Mouse (Mus musculus): ENCODE measurements around the gene Mtch1. TPM values are rescaled to one million over a fixed set of nuclear protein-coding genes. Genes with fewer than 3 reads are reported as not detected.

Mtch1 gene
- total RNA-seq, 2 experiments from 2014 or later = 252 to 293 TPM

GRCm38 (mm10) chr17:29313300-29313699, 34.4 kb downstream of the Mtch1 start:
- no peak for DNase-seq (ENCODE audit: low spot score in 2 of 2)

GRCm38 (mm10) chr17:29312082-29312481, 35.7 kb downstream of the Mtch1 start:
- DNase-seq (ENCODE audit: low spot score in 2 of 2) = no peak

GRCm38 (mm10) chr17:29311602-29312001, 36.1 kb downstream of the Mtch1 start:
- no peak for DNase-seq (ENCODE audit: low spot score in 2 of 2)

GRCm38 (mm10) chr17:29310056-29310623, 37.6 kb downstream of the Mtch1 start:
- DNase-seq (ENCODE audit: low spot score in 2 of 2) = no peak

- no peak for DNase-seq (ENCODE audit: low spot score in 2 of 2)
Observed at GRCm38 (mm10) chr17:29305871-29306270, 41.9 kb downstream of the Mtch1 start.

GRCm38 (mm10) chr17:29305058-29305806, 42.5 kb downstream of the Mtch1 start:
- no peak for DNase-seq (ENCODE audit: low spot score in 2 of 2)

GRCm38 (mm10) chr17:29304376-29305057, 43.2 kb downstream of the Mtch1 start:
- DNase-seq (ENCODE audit: low spot score in 2 of 2) = no peak

- DNase-seq (ENCODE audit: low spot score in 2 of 2) = no peak
Observed at GRCm38 (mm10) chr17:29303856-29304255, 43.9 kb downstream of the Mtch1 start.

- DNase-seq (ENCODE audit: low spot score in 2 of 2) = no peak
Observed at GRCm38 (mm10) chr17:29303087-29303486, 44.6 kb downstream of the Mtch1 start.

- no peak for DNase-seq (ENCODE audit: low spot score in 2 of 2)
Observed at GRCm38 (mm10) chr17:29302149-29302548, 45.6 kb downstream of the Mtch1 start.

GRCm38 (mm10) chr17:29301421-29301820, 46.3 kb downstream of the Mtch1 start:
- DNase-seq (ENCODE audit: low spot score in 2 of 2) = no peak

- DNase-seq (ENCODE audit: low spot score in 2 of 2) = no peak
Observed at GRCm38 (mm10) chr17:29300926-29301325, 46.8 kb downstream of the Mtch1 start.

- DNase-seq (ENCODE audit: low spot score in 2 of 2) = no peak
Observed at GRCm38 (mm10) chr17:29299282-29299681, 48.5 kb downstream of the Mtch1 start.

GRCm38 (mm10) chr17:29297813-29298212, 49.9 kb downstream of the Mtch1 start:
- no peak for DNase-seq (ENCODE audit: low spot score in 2 of 2)

- DNase-seq (ENCODE audit: low spot score in 2 of 2) = no peak
Observed at GRCm38 (mm10) chr17:29297321-29297720, 50.4 kb downstream of the Mtch1 start.

GRCm38 (mm10) chr17:29295835-29296234, 51.9 kb downstream of the Mtch1 start:
- no peak for DNase-seq (ENCODE audit: low spot score in 2 of 2)

- no peak for DNase-seq (ENCODE audit: low spot score in 2 of 2)
Observed at GRCm38 (mm10) chr17:29293807-29294605, 53.7 kb downstream of the Mtch1 start.

- no peak for DNase-seq (ENCODE audit: low spot score in 2 of 2)
Observed at GRCm38 (mm10) chr17:29292996-29293395, 54.7 kb downstream of the Mtch1 start.

GRCm38 (mm10) chr17:29291793-29292192, 55.9 kb downstream of the Mtch1 start:
- DNase-seq (ENCODE audit: low spot score in 2 of 2) = no peak

- DNase-seq (ENCODE audit: low spot score in 2 of 2) = no peak
Observed at GRCm38 (mm10) chr17:29282216-29282952, 65.3 kb downstream of the Mtch1 start.
